Mouse (Mus musculus) forebrain, embryonic 14.5 days (tissue): Measurements from ENCODE around the gene Mrps23. TPM values are rescaled to one million over a fixed set of nuclear protein-coding genes. Genes with fewer than 3 reads are reported as not detected.

ENCODE experiments used
- ATAC-seq: fragments of 200-750 bp; cut with Nextera tagmentation; 2 replicates; pipeline ENCODE4 v1.8.0; 2017; ENCODE audit warnings: mild to moderate bottlenecking, moderate library complexity
- DNase-seq: peaks from one replicate; pipeline ENCODE4 v3.0.0-alpha.2; 2015; ENCODE audit warnings: low spot score
- H3K27ac ChIP-seq: fragments of 300-500 bp; sonication (generic); 2 replicates; pipeline ENCODE4 v1.5.1; 2014; ENCODE audit warnings: low read depth, mild to moderate bottlenecking, control low read depth, low read length, moderate library complexity
- H3K27me3 ChIP-seq: fragments of 300-500 bp; sonication (generic); replicated peaks from 2 replicates; pipeline ENCODE4 v1.6.1; 2014; ENCODE audit warnings: low read length, control low read depth, mixed read lengths; ENCODE audit not compliant: control insufficient read depth, insufficient read depth
- H3K36me3 ChIP-seq: fragments of 300-500 bp; sonication (generic); 2 replicates; pipeline ENCODE4 v1.6.1; 2014; ENCODE audit warnings: low read length, control low read depth; ENCODE audit not compliant: control insufficient read depth, insufficient read depth
- H3K4me1 ChIP-seq: fragments of 300-500 bp; sonication (generic); 2 replicates; pipeline ENCODE4 v1.6.1; 2014; ENCODE audit warnings: antibody characterized with exemption, low read length, control low read depth; ENCODE audit not compliant: control insufficient read depth, insufficient read depth
- H3K4me2 ChIP-seq: fragments of 300-500 bp; sonication (generic); 2 replicates; pipeline ENCODE4 v1.6.1; 2014; ENCODE audit warnings: mild to moderate bottlenecking, control low read depth, low read length
- H3K4me3 ChIP-seq: fragments of 300-500 bp; sonication (generic); 2 replicates; pipeline ENCODE4 v1.5.1; 2014; ENCODE audit warnings: low read depth, low read length, control low read depth
- H3K9ac ChIP-seq: fragments of 300-500 bp; sonication (generic); 2 replicates; pipeline ENCODE4 v1.6.1; 2014; ENCODE audit warnings: mild to moderate bottlenecking, low read length, control low read depth, moderate library complexity
- H3K9me3 ChIP-seq: fragments of 300-500 bp; sonication (generic); replicated peaks from 2 replicates; pipeline ENCODE4 v1.6.1; 2016; ENCODE audit warnings: low read length, control low read depth, mixed read lengths; ENCODE audit not compliant: control insufficient read depth
- WGBS: fragments of 180-500 bp; shearing (Covaris S2); extraction: QIAGEN DNeasy Blood & Tissue Kit; methylation state at CpG from one replicate; pipeline ENCODE4 v1.1.7; 2014; 5-methylcytosine and 5-hydroxymethylcytosine counted together
- polyA plus RNA-seq: library from polyadenylated mRNA; unstranded; fragments of >200 nt; fragmentation: Nextera tagmentation; extraction: Ambion mirVana; gene quantifications from 2 replicates; pipeline ENCODE4 v1.2.1, GENCODE M21; 2014

Mrps23 gene
- polyA plus RNA-seq: 75.5 and 80.8 TPM in 2 replicates

DNA sequence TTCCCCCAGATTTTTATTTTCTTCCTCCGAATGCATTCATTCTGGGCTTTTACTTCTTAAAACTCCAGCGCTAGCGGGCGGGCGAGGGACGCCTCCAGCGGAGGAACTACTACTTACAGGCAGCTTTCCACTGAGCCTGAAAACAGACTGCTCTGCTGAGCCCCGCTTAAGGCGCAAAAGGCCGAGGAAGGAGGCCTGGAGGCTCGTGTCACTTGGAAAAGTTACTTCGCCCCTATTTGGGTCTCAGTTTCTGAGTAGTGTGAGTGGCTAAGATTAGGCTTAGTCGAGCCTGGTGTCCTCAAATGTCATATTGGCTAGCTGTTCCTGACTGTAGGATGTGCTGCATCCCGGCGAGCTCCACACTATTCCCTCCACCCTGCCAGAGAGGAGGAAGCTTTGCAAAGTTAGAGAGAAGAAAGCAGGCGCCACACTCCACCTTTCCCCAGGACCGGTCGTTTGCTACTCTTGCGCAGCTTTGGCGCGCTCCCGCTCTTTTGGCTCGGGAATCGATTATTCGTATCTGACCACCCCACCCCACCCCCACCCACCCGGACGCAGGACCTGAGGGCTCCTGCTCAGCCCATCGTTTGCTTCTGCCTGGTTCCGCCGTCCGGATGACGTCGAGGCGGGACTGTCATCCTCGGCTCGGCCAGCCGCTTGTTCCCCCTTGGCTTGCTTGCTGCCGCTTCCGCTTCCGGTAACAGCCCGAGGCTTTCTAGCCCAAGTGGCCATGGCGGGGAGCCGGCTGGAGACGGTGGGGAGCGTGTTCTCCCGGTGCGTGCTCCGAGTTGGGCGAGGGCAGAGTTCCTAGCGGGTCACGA lies at the start of gene Mrps23:
Gene Mrps23 (plus strand): TSS at position 677 of the 821 bp plus-strand sequence.
- no peaks in the 10 kb centered on the region for H3K9me3 ChIP-seq
- no peaks in the 10 kb centered on the region for H3K27me3 ChIP-seq
- DNase-seq (peak; percentile 97), ATAC-seq (peak; percentile 95)
- peaks cover 13% of the 10 kb centered on the region for H3K4me1 ChIP-seq
- H3K9ac ChIP-seq: peak within 1 kb of the TSS; percentile 83
- peaks cover 13% of the 10 kb centered on the region for H3K36me3 ChIP-seq
- H3K4me2 ChIP-seq: peak within 1 kb of the TSS; percentile 90
- WGBS: under 1% methylated on average over 51 of the region's 51 CpGs
- peak within 1 kb of the TSS; percentile 65 for H3K27ac ChIP-seq
- H3K4me3 ChIP-seq: peak within 1 kb of the TSS; percentile 81

GRCm38 (mm10) chr11:88154500-88154899 lies 49.7 kb upstream of the Mrps23 start:
- H3K4me2 ChIP-seq: no peak overlapping the region
- 88% methylated on average over 8 of the region's 8 CpGs for WGBS
- peaks cover 19% of the 10 kb centered on the region for H3K4me1 ChIP-seq
- H3K27me3 ChIP-seq: no peaks in the 10 kb centered on the region
- ATAC-seq (no peak), DNase-seq (no peak)
- no peaks in the 10 kb centered on the region for H3K9me3 ChIP-seq
- no peak overlapping the region for H3K9ac ChIP-seq
- no peaks in the 10 kb centered on the region for H3K36me3 ChIP-seq
- no peak overlapping the region for H3K4me3 ChIP-seq
- no peak overlapping the region for H3K27ac ChIP-seq

- Histone ChIP-seq H3K4me2 (no peak overlapping the region), H3K4me3 (no peak overlapping the region), H3K27me3 (no peaks in the 10 kb centered on the region), H3K9ac (no peak overlapping the region), H3K27ac (no peak overlapping the region), H3K9me3 (no peaks in the 10 kb centered on the region), H3K4me1 (peaks cover 21% of the 10 kb centered on the region), H3K36me3 (no peaks in the 10 kb centered on the region)
- 60% methylated on average over 3 of the region's 3 CpGs for WGBS
- no peak for DNase-seq
- ATAC-seq: no peak
Observed at GRCm38 (mm10) chr11:88155451-88155850, 48.7 kb upstream of the Mrps23 start.

GRCm38 (mm10) chr11:88155998-88156397 lies 48.2 kb upstream of the Mrps23 start:
- H3K4me2 ChIP-seq: no peak overlapping the region
- H3K9me3 ChIP-seq: no peaks in the 10 kb centered on the region
- no peaks in the 10 kb centered on the region for H3K36me3 ChIP-seq
- no peak overlapping the region for H3K27ac ChIP-seq
- H3K9ac ChIP-seq: no peak overlapping the region
- no peaks in the 10 kb centered on the region for H3K27me3 ChIP-seq
- ATAC-seq (no peak), DNase-seq (no peak)
- H3K4me3 ChIP-seq: no peak overlapping the region
- peaks cover 24% of the 10 kb centered on the region for H3K4me1 ChIP-seq
- 74% methylated on average over 8 of the region's 8 CpGs for WGBS

GRCm38 (mm10) chr11:88156403-88156802 lies 47.8 kb upstream of the Mrps23 start:
- Histone ChIP-seq H3K36me3 (no peaks in the 10 kb centered on the region), H3K27me3 (no peaks in the 10 kb centered on the region), H3K4me1 (peaks cover 22% of the 10 kb centered on the region), H3K4me3 (no peak overlapping the region), H3K4me2 (no peak overlapping the region), H3K27ac (no peak overlapping the region), H3K9ac (no peak overlapping the region), H3K9me3 (no peaks in the 10 kb centered on the region)
- WGBS: 55% methylated on average over 2 of the region's 2 CpGs
- no peak for ATAC-seq
- no peak for DNase-seq

DNA sequence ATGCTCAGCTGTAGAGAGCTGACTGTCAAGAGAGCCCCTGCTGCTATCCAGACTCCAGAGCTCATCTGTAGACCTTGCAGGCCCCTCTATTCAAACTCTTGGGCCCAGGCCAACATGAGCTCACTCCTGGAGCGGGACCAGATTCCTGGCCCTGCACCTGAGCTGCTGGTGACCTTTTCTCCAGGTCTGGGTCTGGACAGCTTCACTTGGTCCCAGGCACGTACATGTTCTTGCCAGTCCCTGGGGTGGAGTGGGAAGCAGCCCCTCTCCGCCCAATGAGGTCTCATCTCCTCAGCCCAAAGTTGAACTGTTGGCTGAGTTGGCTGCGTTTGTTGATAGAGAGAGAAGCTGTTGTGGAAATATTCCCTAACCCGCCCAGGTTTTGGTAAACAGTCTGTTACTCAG lies 45.3 kb upstream of the Mrps23 start:
- Histone ChIP-seq H3K4me2 (no peak overlapping the region), H3K27me3 (no peaks in the 10 kb centered on the region), H3K27ac (no peak overlapping the region), H3K9ac (no peak overlapping the region), H3K9me3 (no peaks in the 10 kb centered on the region), H3K4me1 (peaks cover 22% of the 10 kb centered on the region), H3K4me3 (no peak overlapping the region), H3K36me3 (no peaks in the 10 kb centered on the region)
- ATAC-seq (no peak), DNase-seq (peak; percentile 43)
- 53% methylated on average over 5 of the region's 5 CpGs for WGBS

- Histone ChIP-seq H3K27ac (no peak overlapping the region), H3K4me1 (peaks cover 22% of the 10 kb centered on the region)
Observed at GRCm38 (mm10) chr11:88159389-88159788, 44.8 kb upstream of the Mrps23 start.

GRCm38 (mm10) chr11:88160316-88160715 lies 43.9 kb upstream of the Mrps23 start:
- Histone ChIP-seq H3K27me3 (no peaks in the 10 kb centered on the region), H3K9ac (no peak overlapping the region), H3K9me3 (no peaks in the 10 kb centered on the region), H3K4me3 (no peak overlapping the region), H3K4me2 (peak overlapping the region; percentile 80; the same call in 1 of the 2 replicates), H3K36me3 (no peaks in the 10 kb centered on the region), H3K27ac (peak overlapping the region; percentile 36; the same call in 1 of the 2 replicates), H3K4me1 (peaks cover 25% of the 10 kb centered on the region)
- no peak for DNase-seq
- 59% methylated on average over 5 of the region's 5 CpGs for WGBS
- no peak for ATAC-seq

More at GRCm38 (mm10) chr11:88159389-88159788, 44.8 kb upstream of the Mrps23 start:
- no peaks in the 10 kb centered on the region for H3K27me3 ChIP-seq
- no peak for DNase-seq
- no peaks in the 10 kb centered on the region for H3K9me3 ChIP-seq
- no peak for ATAC-seq
- no peaks in the 10 kb centered on the region for H3K36me3 ChIP-seq
- H3K4me3 ChIP-seq: no peak overlapping the region
- H3K4me2 ChIP-seq: no peak overlapping the region
- no peak overlapping the region for H3K9ac ChIP-seq
- WGBS: 72% methylated on average over 11 of the region's 11 CpGs

GRCm38 (mm10) chr11:88161051-88161581 lies 43.1 kb upstream of the Mrps23 start:
- H3K27ac ChIP-seq: peak overlapping the region; percentile 79
- WGBS: 0% methylated on average over 18 of the region's 33 CpGs
- H3K4me2 ChIP-seq: peak overlapping the region; percentile 80
- H3K27me3 ChIP-seq: no peaks in the 10 kb centered on the region
- no peaks in the 10 kb centered on the region for H3K36me3 ChIP-seq
- ATAC-seq (peak; percentile 64), DNase-seq (peak; percentile 76)
- H3K4me1 ChIP-seq: peaks cover 28% of the 10 kb centered on the region
- peak overlapping the region; percentile 64 for H3K9ac ChIP-seq
- H3K4me3 ChIP-seq: peak overlapping the region; percentile 38
- H3K9me3 ChIP-seq: no peaks in the 10 kb centered on the region
